Mouse (Mus musculus): ENCODE results near the gene Rcl1.

GRCm38 (mm10) chr19:29134293-29134692 is 33.1 kb downstream of the Rcl1 start:
- TF ChIP-seq CTCF (conservative IDR thresholded peaks at IDR 0.05 in 1 of 2, IDR thresholded peaks at IDR 0.05 in 1 of 2; ENCODE audit: low read depth in 2 of 2, low read length in 2 of 2): no peak
- TF ChIP-seq POLR2A (IDR thresholded peaks at IDR 0.05; ENCODE audit: low read depth, low read length): no peak
- no peak for TF ChIP-seq ZKSCAN1 (IDR thresholded peaks at IDR 0.05; ENCODE audit: borderline replicate concordance, low read depth, low read length)
- no peak for TF ChIP-seq JUND (conservative IDR thresholded peaks at IDR 0.05; ENCODE audit: low read depth, low read length)
- no peak for TF ChIP-seq ZC3H11A (IDR thresholded peaks at IDR 0.05; ENCODE audit: low read depth, low read length)
- TF ChIP-seq NELFE (IDR thresholded peaks at IDR 0.05; ENCODE audit: low read depth, low read length): no peak
- no peak for TF ChIP-seq RCOR1 (conservative IDR thresholded peaks at IDR 0.05; ENCODE audit: low read depth, low read length)
- no peak for TF ChIP-seq TBP (conservative IDR thresholded peaks at IDR 0.05; ENCODE audit: low read depth, low read length)

Data from CH12.LX (cell line).